Mouse (Mus musculus) retina, postnatal 1 day (tissue): ENCODE data around the gene Msl2.

Experiments used
- DNase-seq: peaks from one replicate; pipeline ENCODE4 v3.0.0-alpha.2; 2012

Msl2 gene

DNA sequence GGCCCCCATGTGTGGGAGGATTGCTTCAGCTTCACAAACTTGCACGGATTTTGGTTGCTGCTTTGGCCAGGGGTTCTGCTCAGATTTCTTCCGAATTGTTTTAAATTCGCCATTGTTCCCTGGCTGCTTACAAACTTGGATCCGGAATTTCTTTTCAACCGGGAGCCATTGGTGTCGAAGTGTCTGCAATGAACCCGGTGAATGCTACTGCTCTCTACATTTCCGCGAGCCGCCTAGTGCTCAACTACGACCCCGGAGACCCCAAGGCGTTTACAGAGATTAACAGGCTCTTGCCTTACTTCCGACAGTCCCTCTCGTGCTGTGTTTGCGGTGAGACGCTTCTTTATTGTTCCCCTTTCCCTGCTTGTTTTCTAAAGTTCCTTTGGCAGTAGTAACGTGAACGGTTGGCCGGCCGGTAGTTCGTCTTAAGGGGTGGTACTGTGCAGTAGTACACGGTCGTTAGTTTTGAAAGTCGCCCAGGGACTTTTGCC, 1.2 kb downstream of the Msl2 start:
- peak; percentile 48 for DNase-seq

DNA sequence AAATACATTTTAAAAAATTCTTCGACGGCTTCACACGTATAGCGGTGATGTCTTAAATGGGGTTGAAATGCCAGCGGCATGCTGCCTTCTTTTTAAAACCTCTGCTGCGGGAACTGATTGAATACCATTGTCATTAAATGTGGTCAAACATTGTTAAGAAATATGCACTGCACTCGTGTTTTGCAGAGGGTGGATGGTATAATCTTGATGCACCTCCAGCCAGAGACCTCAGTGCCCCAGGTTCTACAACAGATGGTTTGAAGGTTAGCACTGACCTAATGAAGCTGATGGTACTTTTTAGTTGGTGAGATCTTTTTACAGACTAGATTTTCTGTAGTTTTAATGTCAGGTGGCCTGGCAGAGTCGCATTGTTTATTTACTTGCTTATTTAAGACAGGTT, 1.8 kb downstream of the Msl2 start:
- no peak for DNase-seq

DNA sequence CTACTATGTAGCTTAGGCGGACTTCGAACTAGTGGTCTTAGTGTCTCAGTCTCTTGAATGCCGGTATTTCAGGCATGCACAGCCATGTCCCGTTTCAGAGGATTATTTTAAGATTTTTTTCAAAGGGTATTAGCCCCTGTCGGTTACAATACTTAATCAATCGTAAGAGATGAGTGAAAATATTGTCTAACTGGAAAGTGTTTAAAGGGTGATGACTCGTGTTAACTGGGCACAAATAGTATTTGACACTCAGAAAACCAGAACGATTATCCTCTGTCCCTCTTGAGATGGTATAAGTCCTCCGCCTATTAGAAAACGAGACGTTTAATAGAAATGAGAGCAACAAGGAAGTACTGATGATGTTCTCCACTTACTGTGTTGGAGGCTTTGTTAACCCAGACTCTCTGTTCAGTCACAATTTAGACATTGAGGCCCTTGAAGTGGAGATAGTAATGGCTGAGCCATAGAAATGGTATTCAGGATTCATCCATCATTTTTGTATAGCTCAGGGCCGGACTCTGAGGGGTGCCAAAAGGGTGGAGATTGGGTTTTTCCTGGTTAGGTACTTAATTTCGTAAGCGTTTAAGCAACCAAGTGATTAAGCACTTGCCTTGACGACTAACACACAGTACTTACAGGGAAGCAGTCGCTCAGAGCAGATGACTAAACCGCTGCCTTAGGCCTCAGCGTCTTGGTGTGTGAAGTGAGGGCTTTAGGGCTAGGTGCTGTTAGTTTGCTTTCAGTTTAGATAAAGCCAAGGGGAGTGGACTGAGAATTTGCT, 2.4 kb downstream of the Msl2 start:
- no peak for DNase-seq

DNA sequence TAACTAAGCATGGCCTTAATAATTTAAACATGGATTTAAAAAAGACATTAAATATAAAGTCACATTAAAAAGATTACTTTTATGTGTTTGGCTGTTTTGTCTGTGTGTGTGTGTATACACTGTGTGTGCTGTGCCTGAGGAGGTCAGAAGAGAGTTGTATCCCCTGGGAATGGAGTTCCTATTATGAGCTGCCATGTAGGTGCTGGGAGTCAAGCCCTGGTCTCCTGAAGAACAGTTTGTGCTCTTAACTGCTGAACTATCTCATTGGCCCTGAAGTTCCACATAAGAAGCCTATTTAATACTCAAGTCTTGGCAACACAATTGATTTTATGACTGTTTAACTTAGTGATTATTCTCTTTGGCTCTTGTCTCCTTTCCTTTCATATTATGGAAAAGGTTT, 3.6 kb downstream of the Msl2 start:
- DNase-seq = no peak

DNA sequence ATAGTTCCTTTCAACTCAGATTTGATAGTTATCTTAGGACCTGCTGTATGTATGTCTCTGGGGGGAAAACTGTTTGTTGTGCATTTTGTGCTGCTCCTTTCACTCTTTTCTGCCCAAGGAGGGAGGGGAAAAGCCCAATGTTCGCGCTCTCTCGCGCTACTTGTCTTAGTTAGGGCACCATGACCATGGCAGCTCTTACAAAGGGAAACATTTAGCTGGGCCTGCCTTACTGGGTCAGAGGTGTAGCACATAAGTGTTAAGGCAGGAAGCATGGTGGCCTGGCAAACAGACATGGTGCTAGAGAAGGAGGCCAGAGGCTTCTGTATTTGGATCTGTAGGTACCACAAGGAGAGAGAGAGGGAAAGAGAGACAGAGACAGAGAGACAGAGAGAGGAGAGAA, 4.7 kb downstream of the Msl2 start:
- DNase-seq = no peak

DNA sequence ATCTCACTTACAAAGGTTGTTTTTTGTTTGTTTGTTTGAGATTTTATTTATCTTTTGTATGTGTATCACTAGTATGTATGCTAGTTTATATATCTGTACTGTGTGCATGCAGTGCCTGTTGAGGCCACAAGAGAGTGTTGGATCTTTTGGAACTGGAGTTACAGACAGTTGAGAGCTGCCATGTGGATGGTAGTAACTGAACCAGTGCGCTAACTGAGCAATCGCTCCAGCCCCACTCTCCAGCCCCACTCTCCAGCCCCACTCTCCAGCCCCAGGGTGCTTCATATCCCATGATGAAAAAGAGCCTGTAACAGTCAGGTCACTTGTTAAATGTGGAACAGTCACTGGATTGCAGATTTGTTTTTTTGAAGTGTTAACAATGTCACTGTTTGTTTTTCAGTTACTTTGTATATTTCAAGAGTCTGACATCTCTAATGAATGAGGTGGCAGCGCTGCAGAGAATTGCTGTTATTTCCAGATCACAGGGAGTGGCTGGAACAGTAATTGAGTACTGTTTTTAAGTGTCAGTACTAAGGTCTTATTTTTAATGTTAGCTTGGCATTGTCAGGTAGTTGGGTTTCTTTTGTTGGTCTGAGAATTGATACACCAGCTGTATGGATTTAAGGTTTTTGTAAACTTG, 6.3 kb downstream of the Msl2 start:
- DNase-seq = peak; percentile 27

DNA sequence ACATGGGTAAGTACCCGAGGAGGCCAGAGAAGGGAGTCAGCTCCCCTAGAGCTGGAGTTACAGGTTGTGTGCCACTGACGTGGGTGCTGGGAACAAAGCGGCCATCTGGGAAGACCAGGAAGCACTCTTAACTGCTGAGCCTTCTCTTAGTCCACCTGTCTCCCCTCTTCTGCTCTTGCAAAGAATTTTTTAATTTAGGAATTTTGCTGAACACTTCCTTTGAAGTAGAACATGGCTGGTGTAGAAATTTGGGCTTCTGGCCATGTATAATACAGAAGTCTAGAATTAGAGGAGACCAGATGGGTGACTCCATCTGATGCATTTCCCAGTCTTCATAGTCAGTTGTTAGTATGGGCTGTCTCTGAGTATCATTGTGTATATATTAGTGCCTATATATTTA, 9.8 kb downstream of the Msl2 start:
- DNase-seq = no peak

DNA sequence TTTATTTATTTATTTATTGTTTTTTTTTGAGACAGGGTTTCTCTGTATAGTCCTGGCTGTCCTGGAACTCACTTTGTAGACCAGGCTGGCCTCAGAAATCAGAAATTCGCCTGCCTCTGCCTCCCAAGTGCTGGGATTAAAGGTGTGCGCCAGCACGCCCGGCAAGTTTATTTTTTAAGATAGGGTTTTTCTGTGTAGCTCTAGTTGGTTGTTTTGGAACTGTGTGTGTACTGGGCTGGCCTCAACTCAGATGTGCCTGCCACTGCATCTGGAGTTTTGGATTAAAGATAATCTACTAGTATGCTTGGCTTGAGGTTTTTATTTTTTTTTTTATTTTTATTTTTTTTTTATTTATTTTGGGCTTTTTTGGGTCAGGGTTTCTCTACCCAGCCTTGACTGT, 21.5 kb downstream of the Msl2 start:
- DNase-seq = no peak

DNA sequence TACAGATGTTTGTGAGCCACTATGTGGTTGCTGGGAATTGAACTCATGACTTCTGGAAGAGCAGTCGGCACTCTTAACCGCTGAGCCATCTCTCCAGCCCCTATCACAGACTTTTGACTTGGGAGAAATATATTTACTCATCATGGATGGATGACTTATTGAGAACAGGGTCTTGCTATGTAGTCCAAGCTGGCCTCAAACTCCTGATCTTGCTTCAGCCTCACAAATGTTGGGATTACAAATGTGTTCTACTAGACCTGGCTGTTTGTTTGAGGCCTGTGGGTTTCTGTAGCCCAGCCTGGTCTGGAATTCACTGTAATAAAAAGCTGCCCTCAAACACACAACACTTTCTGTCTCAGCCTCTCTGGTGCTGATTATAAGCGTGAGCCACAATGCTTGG, 22.6 kb downstream of the Msl2 start:
- DNase-seq = no peak

DNA sequence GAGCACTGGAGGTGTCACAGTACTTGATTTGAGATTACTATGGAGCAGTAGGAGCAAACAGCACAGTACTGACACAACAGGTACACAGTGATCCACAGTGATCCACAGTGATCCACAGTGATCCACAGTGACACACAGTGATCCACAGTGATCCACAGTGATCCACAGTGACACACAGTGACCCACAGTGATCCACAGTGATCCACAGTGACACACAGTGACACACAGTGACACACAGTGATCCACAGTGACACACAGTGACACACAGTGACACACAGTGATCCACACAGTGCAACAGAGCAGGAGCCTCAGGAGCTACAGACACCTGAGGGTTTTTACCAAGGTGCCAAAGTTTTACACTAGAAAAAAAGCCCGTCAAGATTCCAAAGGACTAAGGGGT, 23.6 kb downstream of the Msl2 start:
- DNase-seq = no peak

DNA sequence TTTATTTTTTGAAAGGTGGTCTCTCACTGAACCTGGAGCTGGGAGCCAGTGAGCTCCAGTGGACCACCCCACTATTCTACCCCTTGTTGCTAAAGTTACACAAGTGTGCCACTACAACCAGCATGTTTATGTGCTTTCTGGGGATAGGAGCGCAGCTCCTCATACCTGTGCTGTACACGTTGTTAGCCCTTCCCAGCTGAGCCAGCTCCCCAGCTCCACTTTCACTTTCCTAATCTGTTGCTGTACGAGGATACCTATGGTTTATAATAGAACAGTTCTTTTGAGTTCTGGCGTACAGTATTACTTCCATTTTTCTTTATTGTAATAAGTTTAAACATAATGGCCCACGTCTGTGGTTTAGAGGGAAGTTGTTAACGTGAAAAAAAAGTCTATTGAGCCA, 25.5 kb downstream of the Msl2 start:
- no peak for DNase-seq

DNA sequence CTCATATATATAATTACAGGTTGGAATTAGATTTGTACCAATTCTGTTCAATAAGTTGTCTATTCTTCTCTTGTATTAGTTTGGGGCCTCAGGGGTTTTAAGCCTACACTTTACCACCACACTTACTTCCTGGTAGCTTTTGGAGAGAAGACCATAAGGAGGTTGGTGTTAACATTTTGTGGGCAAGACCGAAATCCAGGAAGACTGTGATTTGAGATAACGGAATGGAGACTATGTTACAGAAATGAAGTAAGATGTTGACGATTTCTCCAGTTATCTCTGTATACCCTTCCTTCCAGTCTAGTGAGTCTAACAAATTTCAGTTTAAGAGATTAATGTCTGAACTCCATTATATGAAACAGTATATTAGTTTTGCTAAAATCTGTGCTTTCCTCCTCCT, 26.3 kb downstream of the Msl2 start:
- DNase-seq = no peak

DNA sequence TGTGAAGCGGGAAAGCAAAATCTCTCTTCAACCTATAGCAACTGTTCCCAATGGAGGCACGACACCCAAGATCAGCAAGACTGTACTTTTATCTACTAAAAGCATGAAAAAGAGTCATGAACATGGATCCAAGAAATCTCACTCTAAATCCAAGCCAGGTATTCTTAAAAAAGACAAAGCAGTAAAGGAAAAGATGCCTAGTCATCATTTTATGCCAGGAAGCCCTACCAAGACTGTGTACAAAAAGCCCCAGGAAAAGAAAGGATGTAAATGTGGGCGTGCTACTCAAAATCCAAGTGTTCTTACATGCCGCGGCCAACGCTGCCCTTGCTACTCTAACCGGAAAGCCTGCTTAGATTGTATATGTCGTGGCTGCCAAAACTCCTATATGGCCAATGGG, 27.6 kb downstream of the Msl2 start:
- DNase-seq = no peak

DNA sequence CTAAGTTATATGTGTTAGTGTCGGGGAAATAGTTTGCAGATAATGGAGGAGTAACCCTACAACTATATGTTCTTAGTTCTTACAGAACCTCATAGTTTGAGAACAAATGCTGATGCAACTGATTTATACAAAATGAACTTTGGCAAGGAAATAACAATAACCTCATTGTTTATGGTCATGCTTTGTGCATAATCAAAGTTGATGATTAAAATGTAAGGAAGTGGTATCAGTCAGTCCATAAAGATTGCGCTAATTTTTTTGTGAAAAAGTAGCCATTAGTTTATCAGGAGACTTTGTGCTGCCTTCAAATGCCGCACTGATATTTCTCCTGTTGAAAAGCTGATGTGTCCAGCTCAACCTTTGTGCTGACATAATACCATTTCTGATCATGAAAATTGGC, 28.4 kb downstream of the Msl2 start:
- DNase-seq = no peak

DNA sequence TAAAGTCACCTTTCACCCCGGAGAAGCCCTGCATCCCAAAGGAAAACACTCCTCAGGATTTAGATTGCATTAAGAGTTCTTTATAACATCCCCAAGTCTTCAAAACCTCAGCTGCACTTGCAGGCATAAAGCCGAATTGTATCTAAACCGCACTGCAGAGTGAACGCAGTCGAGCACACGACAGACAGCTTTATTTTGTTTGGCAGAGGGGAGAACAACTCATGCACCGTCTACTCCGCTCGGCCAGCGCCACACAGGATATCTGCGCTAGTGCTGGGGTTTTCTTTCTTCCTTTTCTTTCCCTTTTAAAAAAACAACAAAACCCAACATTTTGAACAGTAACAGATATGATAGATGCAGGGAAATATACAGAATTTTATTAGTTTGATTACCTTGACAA, 31.0 kb downstream of the Msl2 start:
- DNase-seq = no peak

DNA sequence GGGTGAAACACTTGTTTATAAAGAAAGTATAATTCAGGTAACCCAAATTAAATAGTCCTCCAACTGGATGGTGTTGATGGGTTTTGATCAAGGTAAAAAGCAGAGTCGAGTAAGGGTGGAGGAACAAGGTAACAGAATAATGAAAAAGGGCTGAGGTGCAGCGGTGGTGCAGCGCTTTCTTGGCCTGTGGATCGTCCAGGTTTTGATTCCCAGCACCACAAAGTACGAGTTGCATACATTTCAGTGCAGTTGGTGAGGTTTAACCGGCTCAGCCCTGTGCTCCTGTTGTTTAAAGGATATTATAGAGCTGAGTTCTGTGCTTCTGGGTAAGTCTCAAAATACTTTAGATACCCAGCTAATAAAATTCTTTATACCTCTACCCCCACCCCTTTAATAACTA, 31.8 kb downstream of the Msl2 start:
- no peak for DNase-seq

DNA sequence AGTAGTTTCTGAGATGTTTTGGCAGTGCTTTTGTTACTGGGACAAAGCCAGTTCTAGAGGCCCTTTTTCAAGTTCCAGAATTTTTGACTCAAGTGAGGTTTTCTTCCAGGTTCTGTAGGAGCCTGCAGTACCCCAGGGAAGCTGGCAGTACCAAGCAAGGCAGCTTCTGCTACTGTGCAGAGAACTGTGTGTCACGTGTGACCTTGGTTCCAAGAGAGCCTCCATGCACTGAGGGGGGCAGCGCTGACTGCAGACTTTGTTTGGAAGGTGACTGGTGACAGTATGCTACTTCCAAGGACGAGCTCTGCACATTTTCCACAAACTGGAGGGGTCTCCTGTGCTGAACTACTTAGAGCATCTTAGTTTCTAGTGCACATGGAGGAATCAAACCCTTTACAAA, 33.5 kb downstream of the Msl2 start:
- DNase-seq = no peak

DNA sequence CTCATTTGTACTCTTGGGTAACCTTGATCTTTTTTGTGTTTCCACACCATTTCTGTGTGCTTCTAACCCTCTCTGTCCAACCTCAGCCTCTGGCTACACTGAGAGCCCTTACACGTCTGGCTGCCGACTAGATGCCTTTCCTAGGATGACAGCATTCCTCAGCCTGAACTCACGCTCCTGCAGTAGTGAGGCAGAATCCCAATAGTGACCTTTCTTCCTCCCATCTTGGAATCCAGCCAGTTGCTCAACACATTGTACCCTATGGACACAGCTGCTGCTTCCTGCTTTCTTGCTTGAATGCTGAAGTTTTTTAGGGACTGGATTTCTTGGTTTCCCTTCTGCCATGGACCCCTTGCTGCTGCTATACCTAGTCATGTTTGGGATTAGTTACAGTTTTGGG, 36.1 kb downstream of the Msl2 start:
- peak; percentile 34 for DNase-seq

DNA sequence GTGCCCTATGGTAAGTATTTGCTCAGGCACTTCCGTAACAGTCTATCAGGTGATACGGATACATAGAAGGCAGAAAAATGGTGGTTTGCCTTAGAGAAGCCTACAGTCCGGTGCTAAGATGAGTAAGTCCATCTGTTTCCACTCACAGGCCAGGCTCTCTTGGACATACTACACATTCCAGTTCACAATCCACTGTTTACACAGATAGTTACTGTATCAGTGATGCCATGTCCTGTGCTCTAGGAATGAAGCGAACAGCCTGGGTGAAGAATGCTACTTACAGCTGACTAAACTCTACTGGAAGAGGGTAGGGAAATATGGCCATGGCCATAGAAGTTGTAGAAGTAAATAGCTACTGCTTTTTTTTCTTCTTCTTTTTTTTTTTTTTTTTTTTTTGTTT, 39.4 kb downstream of the Msl2 start:
- DNase-seq = no peak

DNA sequence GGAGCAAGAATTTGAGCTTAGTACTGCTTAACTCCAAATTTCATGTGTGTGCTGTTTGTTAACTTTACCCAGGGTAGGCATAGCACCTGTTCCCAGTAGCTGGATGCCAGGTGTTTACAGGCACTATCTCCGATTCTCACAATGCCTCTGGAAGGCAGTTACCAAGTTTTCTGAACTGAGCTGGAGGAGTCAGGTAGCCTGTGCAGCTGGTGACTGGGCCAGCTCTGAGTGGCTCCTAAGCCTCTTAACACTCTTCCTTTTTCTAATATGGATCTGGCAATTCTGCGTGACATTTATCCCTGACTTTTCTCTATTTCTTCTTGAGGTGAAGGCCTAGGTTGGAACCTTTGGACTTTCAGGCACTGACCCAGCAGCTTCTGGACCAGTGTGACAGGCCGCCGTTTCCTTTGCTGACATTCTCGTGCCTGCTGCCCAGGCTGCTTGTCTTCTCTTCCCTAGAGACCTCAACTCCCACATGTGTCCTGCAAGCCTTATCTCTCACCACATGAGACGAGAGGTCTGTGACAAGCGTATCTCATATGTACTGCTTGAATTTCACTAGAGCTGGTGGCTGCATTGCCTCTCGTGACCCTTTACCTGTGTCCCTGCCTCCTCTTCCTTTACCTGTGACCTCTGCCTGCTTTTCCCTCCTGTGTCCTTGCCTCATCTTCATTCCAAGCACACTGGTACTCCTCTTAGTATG, 40.4 kb downstream of the Msl2 start:
- DNase-seq = no peak

DNA sequence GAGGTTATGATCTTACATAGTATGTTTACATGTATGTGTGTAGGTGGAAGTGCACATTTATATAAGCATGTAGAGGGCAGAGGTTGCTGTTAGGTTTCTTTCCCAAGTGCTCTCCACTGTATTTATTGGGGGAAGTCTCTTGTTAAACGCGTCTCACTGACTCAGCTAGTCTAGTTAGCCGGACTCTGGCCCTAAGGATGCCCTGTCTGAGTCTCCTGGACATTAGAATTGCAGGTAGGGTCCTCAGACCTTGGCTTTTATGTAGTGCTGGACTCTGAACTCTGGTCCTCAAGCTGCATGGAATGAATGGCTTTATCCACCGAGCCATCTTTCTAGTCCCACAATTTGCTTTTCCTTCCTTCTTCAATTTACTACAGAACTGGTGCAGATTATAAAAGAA, 69.7 kb downstream of the Msl2 start:
- DNase-seq = no peak

DNA sequence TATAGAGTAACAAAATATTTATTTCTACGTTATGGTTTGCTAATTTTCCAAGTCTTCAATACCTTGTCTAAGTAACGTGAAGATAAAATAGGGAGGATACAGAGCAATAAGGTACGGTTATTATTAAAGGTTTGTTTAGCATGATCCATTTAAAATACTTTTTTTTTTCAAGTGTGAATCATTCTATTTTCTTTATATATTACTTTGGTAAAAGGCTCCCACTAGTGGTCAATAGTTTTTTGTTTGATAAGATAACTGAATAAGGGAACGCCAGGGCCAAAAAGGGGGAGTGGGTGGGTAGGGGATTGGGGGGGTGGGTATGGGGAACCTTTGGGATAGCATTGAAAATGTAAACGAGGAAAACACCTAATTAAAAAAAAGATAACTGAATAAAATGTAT, 79.0 kb downstream of the Msl2 start:
- no peak for DNase-seq
